Mouse (Mus musculus) spleen, adult 2 months (tissue): ENCODE measurements around the gene Smpd3. TPM values are rescaled to one million over a fixed set of nuclear protein-coding genes. Genes with fewer than 3 reads are reported as not detected.
"Not testable (repeated sequence)": the region's sequence is repeated elsewhere in the genome, so short reads cannot be mapped to it uniquely, and the experiment has no call there.

Experiments used
- DNase-seq, 2 experiments: peaks; one replicate each; pipeline versions ENCODE4 v3.0.0 to v3.0.0-alpha.2; 2012 to 2021; ENCODE audit warnings: low spot score in 2 of 2, low read depth in 1 of 2
- H3K27ac ChIP-seq: fragments of 200-500 bp; 2 replicates; pipeline ENCODE4 v1.5.1; 2012; ENCODE audit warnings: low read length, inconsistent platforms; ENCODE audit not compliant: insufficient read depth
- H3K27me3 ChIP-seq: fragments of 200-500 bp; 2 replicates; pipeline ENCODE4 v1.6.1; 2012; ENCODE audit warnings: mild to moderate bottlenecking, moderate library complexity, low read length, inconsistent platforms; ENCODE audit not compliant: control insufficient read depth, insufficient read depth
- H3K36me3 ChIP-seq: fragments of 200-500 bp; 2 replicates; pipeline ENCODE4 v1.6.1; 2012; ENCODE audit warnings: mild to moderate bottlenecking, low read length, inconsistent platforms; ENCODE audit not compliant: control insufficient read depth, insufficient read depth
- H3K4me1 ChIP-seq: fragments of 200-500 bp; 2 replicates; pipeline ENCODE4 v1.6.1; 2011; ENCODE audit warnings: inconsistent platforms; ENCODE audit not compliant: control insufficient read depth, insufficient read depth, insufficient read length
- H3K4me3 ChIP-seq: fragments of 200-500 bp; 2 replicates; pipeline ENCODE4 v1.5.1; 2011; ENCODE audit warnings: mild to moderate bottlenecking, inconsistent platforms; ENCODE audit not compliant: insufficient read depth, insufficient read length; ENCODE audit errors: extremely low read depth
- CTCF ChIP-seq: fragments of 200-500 bp; IDR thresholded peaks from 2 replicates; pipeline ENCODE4 v1.5.1; 2011; ENCODE audit warnings: mild to moderate bottlenecking, inconsistent platforms; ENCODE audit not compliant: insufficient read depth, insufficient read length, insufficient replicate concordance; ENCODE audit errors: extremely low read depth
- POLR2A ChIP-seq: fragments of 200-500 bp; IDR thresholded peaks from 2 replicates; pipeline ENCODE4 v1.6.1; 2011; ENCODE audit warnings: low read depth, low read length, inconsistent platforms
- WGBS: fragments of 180-500 bp; shearing (Covaris S2); methylation state at CpG from one replicate; pipeline ENCODE4 v1.1.7; 2018; 5-methylcytosine and 5-hydroxymethylcytosine counted together
- polyA plus RNA-seq: library from polyadenylated mRNA; depleted of rRNA; stranded (reverse); fragments of >200 nt; gene quantifications from 2 replicates; pipeline ENCODE4 v1.2.3, GENCODE M21; 2012

The Smpd3 gene
- polyA plus RNA-seq, 1 experiment, result 1.1 TPM

DNA sequence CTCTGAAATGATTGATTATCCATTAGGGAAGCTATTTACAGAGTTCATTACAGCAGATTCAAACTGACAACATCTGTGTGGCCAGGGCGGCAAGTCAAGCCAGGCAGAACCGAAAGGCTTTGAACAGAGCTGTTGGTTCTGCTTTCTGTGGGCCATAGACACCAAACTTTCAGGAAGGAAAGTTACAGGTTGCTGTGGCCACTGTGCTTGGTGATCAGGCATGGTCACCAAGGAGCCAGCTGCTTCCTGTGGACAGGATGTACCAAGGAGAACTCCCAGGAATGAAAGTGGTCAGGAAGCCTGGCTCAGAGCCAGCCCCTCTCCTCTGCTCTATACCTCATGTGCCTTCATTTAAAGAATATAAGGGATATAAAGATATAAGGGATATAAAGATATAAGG, 30.2 kb downstream of the Smpd3 start:
- 7% methylated on average over 2 of the region's 2 CpGs for WGBS

DNA sequence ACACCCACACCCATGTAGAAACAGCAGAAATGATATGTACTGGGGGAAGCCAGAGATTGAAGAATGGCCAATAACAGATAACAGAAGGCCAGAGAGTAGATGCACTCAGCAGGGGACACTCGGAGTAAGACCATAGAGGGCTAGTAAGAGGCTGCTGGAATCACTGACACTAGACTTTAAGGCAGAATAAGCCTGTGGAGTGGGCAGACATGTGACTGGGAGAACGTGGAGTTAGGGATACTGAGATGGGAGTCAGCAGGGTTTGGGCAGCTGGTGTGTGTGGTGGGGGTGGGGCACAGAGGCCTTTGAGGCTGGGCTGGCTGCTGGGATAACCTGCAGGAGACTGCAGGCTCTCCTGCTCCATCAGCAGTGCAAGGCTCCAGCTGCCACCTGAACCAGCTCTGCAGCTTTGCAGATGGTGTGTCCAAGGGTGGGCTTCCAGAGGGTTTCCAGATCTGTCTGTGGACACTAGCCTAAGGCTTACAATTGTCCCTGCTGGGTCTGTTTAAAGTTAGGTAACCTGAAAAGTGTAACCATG, 31.0 kb downstream of the Smpd3 start:
- DNase-seq, H3K27ac ChIP-seq, H3K4me3 ChIP-seq, H3K27me3 ChIP-seq, H3K36me3 ChIP-seq: not testable (repeated sequence)
- WGBS, result 85% methylated on average over 2 of the region's 2 CpGs
- H3K4me1 ChIP-seq, result peaks cover 17% of the 10 kb centered on the region

More for the DNA sequence above, 30.2 kb downstream of the Smpd3 start:
- Histone ChIP-seq H3K4me3 (no peak overlapping the region), H3K27ac (peak overlapping the region; percentile 55), H3K27me3 (no peaks in the 10 kb centered on the region), H3K36me3 (no peaks in the 10 kb centered on the region), H3K4me1 (peaks cover 17% of the 10 kb centered on the region)
- TF ChIP-seq POLR2A, result no peak
- TF ChIP-seq CTCF, result no peak
- DNase-seq, result peak in 1 of 2 experiments; percentile 48

DNA sequence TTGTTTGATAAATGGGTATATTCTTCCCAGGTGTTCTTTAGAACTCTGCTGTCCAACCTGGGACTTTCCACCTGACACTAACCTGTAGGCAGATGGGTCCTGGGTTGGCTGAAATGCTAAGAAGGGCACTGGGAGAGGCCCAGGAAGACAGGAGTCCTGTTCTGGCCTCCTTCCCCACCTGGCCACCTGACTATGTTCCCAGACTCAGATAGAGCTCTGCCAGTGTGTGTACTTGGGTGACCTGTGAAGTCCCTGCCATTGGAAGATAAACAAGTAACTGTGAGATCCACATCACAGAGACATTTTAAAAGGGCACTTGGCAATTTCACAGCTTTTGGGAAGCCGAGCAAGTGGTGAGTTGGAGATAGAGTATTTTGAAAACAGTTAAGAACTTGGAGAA, 31.7 kb downstream of the Smpd3 start:
- no peak for TF ChIP-seq CTCF
- no peak for TF ChIP-seq POLR2A
- WGBS, result 82% methylated on average over 1 of the region's 1 CpGs
- Histone ChIP-seq H3K4me3 (no peak overlapping the region), H3K36me3 (no peaks in the 10 kb centered on the region), H3K27me3 (no peaks in the 10 kb centered on the region), H3K4me1 (peaks cover 17% of the 10 kb centered on the region), H3K27ac (no peak overlapping the region)
- no peak for DNase-seq

DNA sequence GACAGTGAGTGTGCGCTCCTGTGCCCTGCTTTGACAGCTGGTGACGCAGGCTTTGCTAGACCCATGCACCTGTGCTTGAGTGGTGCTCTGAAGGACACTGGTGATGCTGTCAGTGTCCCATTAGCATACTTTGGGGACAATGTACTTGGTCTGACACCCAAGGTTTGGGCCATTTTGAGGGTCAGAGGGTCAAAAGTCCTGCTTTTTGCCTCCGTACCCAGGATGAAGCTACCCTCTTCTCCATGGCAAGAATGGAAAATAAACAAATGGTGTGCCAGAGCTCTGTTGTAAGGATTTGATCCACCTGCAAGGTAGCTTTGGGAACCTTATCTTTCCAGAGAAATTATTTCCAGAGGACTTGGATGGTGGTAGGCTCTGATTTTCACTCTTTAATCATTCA, 32.5 kb downstream of the Smpd3 start:
- no peak overlapping the region for H3K27ac ChIP-seq
- H3K27me3 ChIP-seq, result no peaks in the 10 kb centered on the region
- H3K4me1 ChIP-seq, result peaks cover 17% of the 10 kb centered on the region
- no peak for TF ChIP-seq CTCF
- no peak for TF ChIP-seq POLR2A
- H3K4me3 ChIP-seq, result no peak overlapping the region
- WGBS, result 92% methylated on average over 3 of the region's 3 CpGs
- H3K36me3 ChIP-seq, result no peaks in the 10 kb centered on the region
- DNase-seq, result no peak

DNA sequence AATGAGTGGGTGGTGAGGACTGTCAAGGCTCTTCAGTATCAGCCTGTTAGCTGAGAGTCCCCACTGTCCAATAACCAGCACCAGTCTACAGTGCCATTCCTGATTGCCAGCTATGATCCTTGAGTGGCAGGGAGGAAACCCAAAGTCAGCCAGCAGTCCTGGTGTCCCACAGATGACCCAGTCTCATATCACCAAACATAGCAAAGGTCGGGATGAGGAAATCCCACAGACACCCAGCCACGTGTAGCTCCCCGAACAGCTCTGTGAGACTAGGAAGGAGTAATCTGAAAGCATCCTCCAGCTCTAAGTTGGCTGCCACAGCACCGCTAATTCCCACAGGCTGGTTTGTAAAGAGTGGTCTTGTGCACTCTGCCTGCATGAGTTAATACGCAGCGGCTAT, 33.5 kb downstream of the Smpd3 start:
- 89% methylated on average over 6 of the region's 6 CpGs for WGBS
- Histone ChIP-seq H3K36me3 (no peaks in the 10 kb centered on the region), H3K27ac (no peak overlapping the region), H3K4me1 (peaks cover 13% of the 10 kb centered on the region; the same call in 1 of the 2 replicates), H3K4me3 (no peak overlapping the region), H3K27me3 (no peaks in the 10 kb centered on the region)
- no peak for DNase-seq
- TF ChIP-seq POLR2A (no peak), CTCF (no peak)

DNA sequence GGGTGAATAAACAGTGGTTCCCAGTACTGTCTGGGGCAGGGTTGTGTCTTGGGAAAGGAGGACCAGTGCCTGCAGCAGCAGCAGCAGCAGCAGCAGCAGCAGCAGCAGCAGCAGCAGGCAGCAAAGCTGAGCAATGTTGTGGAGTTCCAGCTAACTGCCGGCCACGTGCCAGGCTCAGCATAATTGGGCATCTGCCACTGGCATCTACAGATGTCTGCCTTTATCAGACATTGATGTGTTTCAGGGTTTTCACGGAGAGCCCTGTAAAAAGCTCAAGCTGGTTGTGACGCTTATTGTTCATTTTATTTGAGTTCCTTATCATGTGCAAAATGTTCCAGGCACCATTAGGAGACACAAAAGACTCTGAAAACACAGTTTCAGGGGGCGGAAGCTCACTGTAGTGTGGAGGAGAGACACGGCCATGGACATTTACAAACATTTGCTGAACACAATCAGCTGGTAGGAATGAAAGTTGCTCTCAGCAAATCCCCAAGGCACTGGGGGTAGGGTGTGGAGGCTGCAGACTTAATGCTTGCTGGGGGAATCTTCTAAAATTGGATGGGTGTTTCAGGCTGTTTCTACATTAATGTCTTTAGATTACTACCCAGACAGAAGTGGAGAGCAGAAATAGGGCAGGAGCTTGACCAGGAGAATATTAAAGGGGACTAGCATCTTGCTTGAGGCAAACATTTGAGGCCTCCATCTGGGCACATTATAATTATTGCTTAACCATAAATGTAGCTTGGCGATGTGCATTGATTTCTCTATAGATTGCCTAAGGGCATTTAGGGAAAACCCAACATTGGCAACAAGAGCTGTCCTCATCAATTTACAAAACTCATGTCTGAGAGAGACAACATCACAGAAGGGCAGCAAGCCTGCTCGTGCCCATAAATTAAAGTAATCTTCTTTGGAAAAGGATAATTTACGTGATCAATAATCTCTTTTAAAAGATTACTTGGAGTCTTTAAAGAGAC, 36.8 kb downstream of the Smpd3 start:
- Histone ChIP-seq H3K36me3 (no peaks in the 10 kb centered on the region), H3K4me3 (no peak overlapping the region), H3K27ac (no peak overlapping the region), H3K27me3 (no peaks in the 10 kb centered on the region), H3K4me1 (no peaks in the 10 kb centered on the region)
- DNase-seq, result no peak
- WGBS, result 92% methylated on average over 9 of the region's 9 CpGs
- TF ChIP-seq CTCF (no peak), POLR2A (no peak)

DNA sequence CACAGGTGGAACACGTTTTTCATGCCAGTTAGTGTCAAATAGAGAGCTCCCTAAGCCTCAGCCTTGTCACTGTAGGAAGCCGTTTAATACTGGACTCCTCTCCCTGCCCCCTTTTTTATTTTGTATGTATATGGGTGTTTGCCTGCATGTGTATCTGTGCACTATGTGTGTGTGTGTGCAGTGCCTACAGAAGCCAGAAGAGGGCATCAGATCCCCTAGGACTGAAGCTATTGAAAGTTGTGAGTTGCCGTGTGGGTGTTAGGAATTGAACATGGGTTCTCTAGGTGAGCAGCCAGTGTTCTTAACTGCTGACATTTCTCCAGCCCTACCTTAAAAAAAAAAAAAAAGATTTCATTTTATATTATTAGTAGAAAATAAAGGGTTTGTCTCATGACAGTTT, 38.1 kb downstream of the Smpd3 start:
- WGBS, result 87% methylated on average over 3 of the region's 3 CpGs
- DNase-seq, result no peak
- Histone ChIP-seq H3K27me3 (no peaks in the 10 kb centered on the region), H3K27ac (no peak overlapping the region), H3K4me3 (no peak overlapping the region), H3K36me3 (no peaks in the 10 kb centered on the region), H3K4me1 (no peaks in the 10 kb centered on the region)
- TF ChIP-seq CTCF (no peak), POLR2A (no peak)
